Mouse (Mus musculus) heart, embryonic 16.5 days (tissue): ENCODE data around the gene Huwe1. TPM values are rescaled to one million over a fixed set of nuclear protein-coding genes. Genes with fewer than 3 reads are reported as not detected.

Source experiments
- ATAC-seq: fragments of 200-750 bp; cut with Nextera tagmentation; replicated peaks from 2 replicates; pipeline ENCODE4 v1.8.0; 2017; ENCODE audit warnings: moderate number of reproducible peaks; ENCODE audit not compliant: insufficient read depth, low FRiP score; ENCODE audit errors: extremely low read depth
- H3K27ac ChIP-seq: fragments of 300-500 bp; sonication (generic); 2 replicates; pipeline ENCODE4 v1.5.1; 2014; ENCODE audit warnings: mild to moderate bottlenecking, low read length, control low read depth, moderate library complexity
- H3K27me3 ChIP-seq: fragments of 300-500 bp; sonication (generic); 2 replicates; pipeline ENCODE4 v1.6.1; 2014; ENCODE audit warnings: low read length, mixed read lengths; ENCODE audit not compliant: control insufficient read depth, insufficient read depth
- H3K36me3 ChIP-seq: fragments of 300-500 bp; sonication (generic); 2 replicates; pipeline ENCODE4 v1.6.1; 2014; ENCODE audit not compliant: control insufficient read depth, insufficient read depth
- H3K4me1 ChIP-seq: fragments of 300-500 bp; sonication (generic); 2 replicates; pipeline ENCODE4 v1.6.1; 2014; ENCODE audit warnings: low read length, mixed read lengths; ENCODE audit not compliant: control insufficient read depth, insufficient read depth
- H3K4me2 ChIP-seq: fragments of 300-500 bp; sonication (generic); 2 replicates; pipeline ENCODE4 v1.6.1; 2014; ENCODE audit warnings: low read depth, mild to moderate bottlenecking, control low read depth, low read length
- H3K4me3 ChIP-seq: fragments of 300-500 bp; sonication (generic); 2 replicates; pipeline ENCODE4 v1.5.1; 2014; ENCODE audit warnings: mild to moderate bottlenecking, control low read depth, low read length
- H3K9ac ChIP-seq: fragments of 300-500 bp; sonication (generic); 2 replicates; pipeline ENCODE4 v1.6.1; 2014; ENCODE audit warnings: low read length, control low read depth
- H3K9me3 ChIP-seq: fragments of 300-500 bp; sonication (generic); replicated peaks from 2 replicates; pipeline ENCODE4 v1.6.1; 2016; ENCODE audit warnings: low read length; ENCODE audit not compliant: control insufficient read depth
- WGBS: fragments of 180-500 bp; shearing (Covaris S2); extraction: QIAGEN DNeasy Blood & Tissue Kit; methylation state at CpG from one replicate; pipeline ENCODE4 v1.1.7; 2014; 5-methylcytosine and 5-hydroxymethylcytosine counted together
- polyA plus RNA-seq: library from polyadenylated mRNA; unstranded; fragments of >200 nt; fragmentation: Nextera tagmentation; extraction: Ambion mirVana; gene quantifications from 2 replicates; pipeline ENCODE4 v1.2.1, GENCODE M21; 2015

Huwe1 gene
- 30.7 and 34.2 TPM in 2 replicates for polyA plus RNA-seq

GRCm38 (mm10) chrX:151800701-151801511 lies at the start of gene Huwe1:
Gene Huwe1, plus strand, starts transcription at chrX:151800807.
- 12% methylated on average over 33 of the region's 36 CpGs for WGBS
- Histone ChIP-seq H3K4me2 (peak within 1 kb of the TSS; percentile 63), H3K27ac (peak within 1 kb of the TSS; percentile 89), H3K9me3 (no peaks in the 10 kb centered on the region), H3K4me3 (peak within 1 kb of the TSS; percentile 57), H3K36me3 (no peaks in the 10 kb centered on the region), H3K9ac (peak within 1 kb of the TSS; percentile 81), H3K4me1 (peaks cover 2% of the 10 kb centered on the region; the same call in 1 of the 2 replicates), H3K27me3 (no peaks in the 10 kb centered on the region)
- peak; percentile 34 for ATAC-seq

GRCm38 (mm10) chrX:151780348-151780747 lies 20.3 kb upstream of the Huwe1 start:
- Histone ChIP-seq H3K4me2 (no peak overlapping the region), H3K9me3 (no peaks in the 10 kb centered on the region), H3K36me3 (no peaks in the 10 kb centered on the region), H3K27ac (no peak overlapping the region), H3K4me3 (no peak overlapping the region), H3K4me1 (no peaks in the 10 kb centered on the region), H3K27me3 (no peaks in the 10 kb centered on the region), H3K9ac (no peak overlapping the region)
- 75% methylated on average over 1 of the region's 1 CpGs for WGBS
- no peak for ATAC-seq

- Histone ChIP-seq H3K4me1 (no peaks in the 10 kb centered on the region), H3K27me3 (no peaks in the 10 kb centered on the region), H3K4me3 (no peak overlapping the region), H3K36me3 (no peaks in the 10 kb centered on the region), H3K9ac (no peak overlapping the region), H3K4me2 (no peak overlapping the region), H3K9me3 (no peaks in the 10 kb centered on the region), H3K27ac (no peak overlapping the region)
- 76% methylated on average over 4 of the region's 4 CpGs for WGBS
- no peak for ATAC-seq
These were observed 17.7 kb upstream of the Huwe1 start for GRCm38 (mm10) chrX:151782939-151783338.

- 27% methylated on average over 2 of the region's 2 CpGs for WGBS
These were observed 7.8 kb upstream of the Huwe1 start for GRCm38 (mm10) chrX:151792766-151793165.

GRCm38 (mm10) chrX:151797970-151798369 lies 2.6 kb upstream of the Huwe1 start:
- Histone ChIP-seq H3K9me3 (no peaks in the 10 kb centered on the region), H3K27me3 (no peaks in the 10 kb centered on the region), H3K36me3 (no peaks in the 10 kb centered on the region), H3K9ac (no peak overlapping the region), H3K4me2 (no peak overlapping the region), H3K4me1 (no peaks in the 10 kb centered on the region), H3K27ac (no peak overlapping the region), H3K4me3 (no peak overlapping the region)
- no peak for ATAC-seq
- 40% methylated on average over 1 of the region's 1 CpGs for WGBS

More at GRCm38 (mm10) chrX:151792766-151793165, 7.8 kb upstream of the Huwe1 start:
- ATAC-seq, result no peak
- Histone ChIP-seq H3K4me3 (no peak overlapping the region), H3K36me3 (no peaks in the 10 kb centered on the region), H3K9ac (no peak overlapping the region), H3K27ac (no peak overlapping the region), H3K4me2 (no peak overlapping the region), H3K27me3 (no peaks in the 10 kb centered on the region), H3K4me1 (no peaks in the 10 kb centered on the region), H3K9me3 (no peaks in the 10 kb centered on the region)

- no peaks in the 10 kb centered on the region for H3K36me3 ChIP-seq
- H3K4me2 ChIP-seq, result peak overlapping the region; percentile 69
- no peaks in the 10 kb centered on the region for H3K27me3 ChIP-seq
- H3K4me1 ChIP-seq, result peaks cover 2% of the 10 kb centered on the region; the same call in 1 of the 2 replicates
- no peak for ATAC-seq
- H3K9me3 ChIP-seq, result no peaks in the 10 kb centered on the region
- 19% methylated on average over 13 of the region's 13 CpGs for WGBS
- H3K9ac ChIP-seq, result peak overlapping the region; percentile 66
- H3K27ac ChIP-seq, result peak overlapping the region; percentile 92
- H3K4me3 ChIP-seq, result peak overlapping the region; percentile 55
These were observed 1.8 kb downstream of the Huwe1 start for GRCm38 (mm10) chrX:151802328-151802955.

- 12% methylated on average over 75 of the region's 77 CpGs for WGBS
- no peaks in the 10 kb centered on the region for H3K9me3 ChIP-seq
- no peaks in the 10 kb centered on the region for H3K36me3 ChIP-seq
- H3K9ac ChIP-seq, result peak overlapping the region; percentile 76
- peak overlapping the region; percentile 62 for H3K4me3 ChIP-seq
- H3K27ac ChIP-seq, result peak overlapping the region; percentile 92
- H3K27me3 ChIP-seq, result no peaks in the 10 kb centered on the region
- H3K4me1 ChIP-seq, result peaks cover 2% of the 10 kb centered on the region; the same call in 1 of the 2 replicates
- H3K4me2 ChIP-seq, result peak overlapping the region; percentile 77
- peak; percentile 94 for ATAC-seq
These were observed 2.6 kb downstream of the Huwe1 start for GRCm38 (mm10) chrX:151802956-151803776.

- H3K4me2 ChIP-seq, result peak overlapping the region; percentile 77
- peaks cover 2% of the 10 kb centered on the region; the same call in 1 of the 2 replicates for H3K4me1 ChIP-seq
- peak overlapping the region; percentile 76 for H3K9ac ChIP-seq
- WGBS, result 12% methylated on average over 20 of the region's 20 CpGs
- H3K4me3 ChIP-seq, result peak overlapping the region; percentile 62
- H3K27me3 ChIP-seq, result no peaks in the 10 kb centered on the region
- H3K9me3 ChIP-seq, result no peaks in the 10 kb centered on the region
- ATAC-seq, result peak; percentile 41
- peak overlapping the region; percentile 92 for H3K27ac ChIP-seq
- no peaks in the 10 kb centered on the region for H3K36me3 ChIP-seq
These were observed 3.1 kb downstream of the Huwe1 start for GRCm38 (mm10) chrX:151803777-151804101.
